Mouse (Mus musculus) lung, embryonic 15.5 days (tissue): ENCODE results near the gene Ap3d1. TPM values are rescaled to one million over a fixed set of nuclear protein-coding genes. Genes with fewer than 3 reads are reported as not detected.
A peak's percentile ranks its signal among the peaks of the same experiment; 100 is the strongest.

Source experiments
- ATAC-seq: fragments of 200-750 bp; cut with Nextera tagmentation; 2 replicates; pipeline ENCODE4 v1.8.0; 2017; ENCODE audit warnings: moderate number of reproducible peaks, borderline replicate concordance; ENCODE audit not compliant: low FRiP score, low TSS enrichment; ENCODE audit errors: extremely low read depth
- H3K27ac ChIP-seq: fragments of 300-500 bp; sonication (generic); 2 replicates; pipeline ENCODE4 v1.5.1; 2015; ENCODE audit warnings: moderate library complexity, mild to moderate bottlenecking, inconsistent platforms
- H3K27me3 ChIP-seq: fragments of 300-500 bp; sonication (generic); 2 replicates; pipeline ENCODE4 v1.6.1; 2015; ENCODE audit warnings: inconsistent platforms
- H3K36me3 ChIP-seq: fragments of 300-500 bp; sonication (generic); 2 replicates; pipeline ENCODE4 v1.6.1; 2015; ENCODE audit warnings: inconsistent platforms
- H3K4me1 ChIP-seq: fragments of 300-500 bp; sonication (generic); 2 replicates; pipeline ENCODE4 v1.6.1; 2015; ENCODE audit warnings: inconsistent platforms
- H3K4me2 ChIP-seq: fragments of 300-500 bp; sonication (generic); 2 replicates; pipeline ENCODE4 v1.6.1; 2015; ENCODE audit warnings: inconsistent platforms, mild to moderate bottlenecking, moderate library complexity
- H3K4me3 ChIP-seq: fragments of 300-500 bp; sonication (generic); 2 replicates; pipeline ENCODE4 v1.5.1; 2015; ENCODE audit warnings: mild to moderate bottlenecking, inconsistent platforms
- H3K9ac ChIP-seq: fragments of 300-500 bp; sonication (generic); 2 replicates; pipeline ENCODE4 v1.6.1; 2015; ENCODE audit warnings: inconsistent platforms
- H3K9me3 ChIP-seq: fragments of 300-500 bp; sonication (generic); 2 replicates; pipeline ENCODE4 v1.6.1; 2016; ENCODE audit warnings: inconsistent platforms
- WGBS: fragments of 180-500 bp; shearing (Covaris S2); methylation state at CpG from one replicate; pipeline ENCODE4 v1.1.7; 2015; 5-methylcytosine and 5-hydroxymethylcytosine counted together
- polyA plus RNA-seq: library from polyadenylated mRNA; unstranded; fragments of >200 nt; fragmentation: Nextera tagmentation; extraction: Ambion mirVana; gene quantifications from 2 replicates; pipeline ENCODE4 v1.2.1, GENCODE M21; 2015

The Ap3d1 gene
- polyA plus RNA-seq, 1 experiment from 2014 or later = 72.4 TPM

DNA sequence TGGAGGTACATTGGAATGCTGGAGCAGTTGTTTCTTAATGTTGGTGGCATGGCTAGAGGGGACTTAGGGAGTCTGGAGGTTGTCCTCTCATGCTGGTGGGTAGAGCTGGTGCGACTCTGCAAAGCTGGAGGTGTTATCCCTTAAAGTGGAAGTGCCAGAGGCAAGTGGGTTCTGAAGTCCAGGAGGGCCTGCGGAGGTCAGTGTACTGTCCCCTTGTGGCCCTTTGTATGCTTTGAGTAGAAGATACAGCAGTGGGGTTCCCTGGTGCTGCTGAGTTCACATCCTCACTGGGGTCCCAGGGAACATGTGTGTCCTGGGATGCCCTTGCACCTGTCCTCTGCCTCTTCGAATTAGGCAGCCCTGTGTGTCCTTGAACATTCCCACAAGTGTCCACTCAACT is 14.0 kb upstream of the Ap3d1 start:
- H3K4me3 ChIP-seq = peak overlapping the region; percentile 89
- peaks cover 41% of the 10 kb centered on the region for H3K4me1 ChIP-seq
- no peak for ATAC-seq
- H3K9me3 ChIP-seq = no peaks in the 10 kb centered on the region
- peak overlapping the region; percentile 59 for H3K4me2 ChIP-seq
- H3K9ac ChIP-seq = peak overlapping the region; percentile 96
- no peak overlapping the region for H3K27ac ChIP-seq
- no peaks in the 10 kb centered on the region for H3K36me3 ChIP-seq
- WGBS = 26% methylated on average over 3 of the region's 3 CpGs
- no peaks in the 10 kb centered on the region for H3K27me3 ChIP-seq

DNA sequence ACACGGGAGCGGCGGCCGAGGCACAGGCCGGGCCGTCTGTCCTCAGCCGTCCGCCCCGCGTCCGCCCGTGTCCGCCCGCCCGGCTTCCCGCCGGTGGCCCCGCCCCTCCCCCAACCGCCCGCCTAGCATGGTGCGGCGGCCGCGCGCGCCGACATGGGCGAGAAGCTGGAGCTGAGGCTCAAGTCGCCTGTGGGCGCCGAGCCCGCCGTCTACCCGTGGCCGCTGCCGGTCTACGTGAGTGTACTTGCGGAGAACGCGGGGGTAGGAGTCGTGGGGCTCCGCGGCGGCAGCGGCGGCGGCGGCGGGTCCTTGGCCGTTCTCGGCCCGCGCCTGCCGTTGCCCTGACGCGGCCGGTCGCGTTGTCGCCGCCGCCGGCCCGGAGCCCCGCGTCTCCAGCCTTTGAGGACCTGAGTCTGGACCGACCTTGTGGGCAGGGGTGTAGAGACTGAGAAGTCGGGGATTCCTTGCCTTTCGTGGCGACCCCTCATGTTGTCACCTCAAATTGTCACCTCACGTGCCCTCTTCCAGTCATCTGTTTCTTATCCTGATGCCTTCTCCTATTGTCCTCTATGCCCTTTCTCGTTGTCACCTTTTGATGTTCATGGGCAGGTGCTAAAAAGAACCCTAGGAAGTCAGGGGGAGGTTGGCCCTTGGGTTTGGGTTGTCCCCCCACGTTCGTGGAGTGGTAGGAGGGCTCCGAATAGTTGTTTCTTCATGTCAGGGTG is 13.4 kb upstream of the Ap3d1 start:
- ATAC-seq = no peak
- WGBS = under 1% methylated on average over 58 of the region's 75 CpGs
- Histone ChIP-seq H3K27me3 (no peaks in the 10 kb centered on the region), H3K36me3 (no peaks in the 10 kb centered on the region), H3K4me3 (peak overlapping the region; percentile 89), H3K4me1 (peaks cover 39% of the 10 kb centered on the region), H3K9ac (peak overlapping the region; percentile 96), H3K27ac (peak overlapping the region; percentile 85), H3K9me3 (no peaks in the 10 kb centered on the region), H3K4me2 (peak overlapping the region; percentile 59)

DNA sequence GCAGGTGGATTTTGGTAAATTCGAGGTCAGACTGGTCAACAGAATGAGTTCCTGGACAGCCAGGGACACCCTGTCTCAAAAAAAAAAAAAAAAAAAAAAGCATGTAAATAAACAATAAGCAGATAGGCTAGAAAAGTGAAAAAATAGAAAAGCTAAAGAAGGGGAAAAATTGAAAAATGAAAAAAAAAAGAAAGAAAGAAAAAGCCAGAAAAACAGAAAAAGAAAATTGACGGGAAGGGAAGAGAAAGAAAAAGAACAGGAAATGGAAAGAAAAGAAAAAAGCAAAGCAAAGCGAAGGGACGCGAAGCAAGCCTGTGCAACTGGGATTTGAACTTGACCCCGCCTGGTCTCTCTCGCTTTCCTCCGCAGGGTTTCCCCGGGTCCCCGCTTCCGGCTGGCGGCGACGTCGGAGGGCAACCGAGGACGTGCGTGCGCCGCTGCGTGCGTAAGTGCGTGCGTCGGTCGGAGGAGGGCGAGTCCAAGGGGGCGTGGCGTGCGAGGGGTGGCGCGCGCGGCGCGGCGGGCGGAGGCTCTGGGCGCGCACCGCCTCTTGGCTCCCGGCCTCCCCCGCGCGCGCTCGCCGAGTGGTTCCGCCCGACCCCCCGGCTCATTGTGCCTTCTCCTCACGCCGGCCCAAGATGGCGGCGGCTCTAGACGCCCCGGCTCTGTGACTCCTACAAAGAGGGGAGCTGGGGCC is 12.7 kb upstream of the Ap3d1 start, which contains the start of gene Dot1l:
Dot1l (plus strand) TSS at position 613 of the 697 bp plus-strand sequence.
- Histone ChIP-seq H3K4me3 (peak within 1 kb of the TSS; percentile 89), H3K27me3 (no peaks in the 10 kb centered on the region), H3K4me2 (peak within 1 kb of the TSS; percentile 59), H3K4me1 (peaks cover 39% of the 10 kb centered on the region), H3K36me3 (no peaks in the 10 kb centered on the region), H3K9me3 (no peaks in the 10 kb centered on the region), H3K9ac (peak within 1 kb of the TSS; percentile 96), H3K27ac (peak within 1 kb of the TSS; percentile 85)
- peak; percentile 92 for ATAC-seq
- under 1% methylated on average over 54 of the region's 57 CpGs for WGBS

DNA sequence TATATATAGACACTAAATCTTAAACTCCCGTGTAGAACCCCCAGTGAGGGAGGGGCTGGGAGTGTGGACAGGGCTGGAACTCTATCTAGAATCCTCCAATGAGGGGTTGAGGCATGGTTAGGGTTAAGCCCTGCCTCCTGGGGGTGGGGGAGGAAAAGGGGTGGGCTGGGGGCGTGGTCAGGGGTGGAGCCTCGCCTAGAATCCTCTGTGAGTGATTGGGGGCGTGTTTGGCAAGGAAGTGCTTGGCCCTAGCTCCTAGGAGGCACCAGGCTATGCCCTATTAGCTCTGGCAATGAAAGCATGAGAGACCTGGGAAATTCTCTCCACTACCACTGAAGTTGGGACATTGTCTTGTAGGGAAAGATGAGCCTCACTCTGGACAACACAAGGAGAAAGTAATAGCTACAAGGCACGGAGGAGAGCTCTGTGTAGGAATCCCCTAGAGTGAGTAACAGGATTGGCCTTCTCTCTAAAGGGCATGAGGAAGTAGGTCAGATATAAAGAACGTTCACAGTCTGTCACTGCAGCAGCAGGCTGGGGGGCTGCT is 10.1 kb upstream of the Ap3d1 start:
- no peaks in the 10 kb centered on the region for H3K27me3 ChIP-seq
- WGBS = 5% methylated on average over 6 of the region's 6 CpGs
- H3K9ac ChIP-seq = peak overlapping the region; percentile 19; the same call in 1 of the 2 replicates
- H3K9me3 ChIP-seq = no peaks in the 10 kb centered on the region
- peaks cover 37% of the 10 kb centered on the region for H3K4me1 ChIP-seq
- peak overlapping the region; percentile 61 for H3K4me2 ChIP-seq
- peak overlapping the region; percentile 93 for H3K27ac ChIP-seq
- peak; percentile 58 for ATAC-seq
- H3K4me3 ChIP-seq = peak overlapping the region; percentile 25
- H3K36me3 ChIP-seq = no peaks in the 10 kb centered on the region

DNA sequence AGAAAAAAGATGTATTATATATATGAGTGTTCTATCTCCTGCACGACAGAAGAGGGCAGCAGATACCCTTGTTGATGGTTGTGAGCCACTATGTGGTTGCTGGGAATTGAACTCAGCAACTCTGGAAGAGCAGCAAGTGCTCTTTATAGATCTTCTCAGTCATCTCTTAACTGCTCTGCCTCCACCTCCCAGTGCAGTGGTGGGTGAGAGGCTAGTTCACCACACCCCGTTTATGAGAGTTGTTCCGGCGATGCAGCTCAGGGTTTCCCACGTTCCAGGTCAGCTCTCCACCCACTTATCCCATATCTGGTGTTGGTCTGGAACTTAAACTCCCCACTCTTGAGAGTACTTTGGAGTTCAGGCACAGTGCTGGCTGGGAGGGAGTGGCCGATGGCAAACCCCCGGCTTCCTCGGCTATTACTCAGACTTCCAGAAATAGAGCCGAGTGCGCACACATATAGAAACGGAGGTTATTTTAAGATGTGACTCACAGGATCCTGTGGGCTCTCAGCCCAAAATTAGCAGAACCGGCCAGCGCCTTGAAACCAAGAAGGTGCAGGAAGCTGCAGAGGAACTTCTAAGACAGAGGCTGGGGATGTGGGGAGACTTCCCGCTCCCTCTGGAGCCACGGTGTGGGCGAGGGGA is 9.2 kb upstream of the Ap3d1 start:
- Histone ChIP-seq H3K27me3 (no peaks in the 10 kb centered on the region), H3K27ac (peak overlapping the region; percentile 93), H3K9ac (peak overlapping the region; percentile 32), H3K36me3 (no peaks in the 10 kb centered on the region), H3K4me3 (peak overlapping the region; percentile 25), H3K4me1 (peaks cover 28% of the 10 kb centered on the region), H3K9me3 (no peaks in the 10 kb centered on the region), H3K4me2 (peak overlapping the region; percentile 61)
- peak; percentile 21; the same call in 1 of the 2 replicates for ATAC-seq
- WGBS = 4% methylated on average over 16 of the region's 16 CpGs

DNA sequence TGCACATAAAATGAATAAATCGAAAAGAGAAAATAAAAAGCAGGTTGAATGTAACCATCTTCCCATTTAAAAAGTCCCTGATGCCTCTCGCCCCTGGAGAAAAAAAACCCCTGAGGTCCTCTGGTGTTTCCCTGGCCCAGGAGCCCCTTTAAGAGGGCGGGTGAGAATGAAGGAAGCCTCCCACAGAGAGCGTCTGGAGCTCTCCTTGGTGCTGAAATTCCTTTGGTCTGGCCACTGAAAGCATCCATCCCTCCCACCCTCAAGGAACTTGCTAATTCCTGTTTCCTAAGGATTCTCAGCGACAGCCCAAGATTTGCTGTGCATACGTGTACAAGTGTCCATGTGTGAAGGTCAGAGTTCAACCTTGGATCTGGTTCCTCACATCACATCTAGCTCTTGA is 6.5 kb upstream of the Ap3d1 start:
- peaks cover 23% of the 10 kb centered on the region for H3K4me1 ChIP-seq
- no peak overlapping the region for H3K9ac ChIP-seq
- ATAC-seq = no peak
- no peaks in the 10 kb centered on the region for H3K27me3 ChIP-seq
- 3% methylated on average over 6 of the region's 6 CpGs for WGBS
- H3K4me2 ChIP-seq = no peak overlapping the region
- no peaks in the 10 kb centered on the region for H3K36me3 ChIP-seq
- H3K9me3 ChIP-seq = no peaks in the 10 kb centered on the region
- H3K27ac ChIP-seq = no peak overlapping the region
- no peak overlapping the region for H3K4me3 ChIP-seq

DNA sequence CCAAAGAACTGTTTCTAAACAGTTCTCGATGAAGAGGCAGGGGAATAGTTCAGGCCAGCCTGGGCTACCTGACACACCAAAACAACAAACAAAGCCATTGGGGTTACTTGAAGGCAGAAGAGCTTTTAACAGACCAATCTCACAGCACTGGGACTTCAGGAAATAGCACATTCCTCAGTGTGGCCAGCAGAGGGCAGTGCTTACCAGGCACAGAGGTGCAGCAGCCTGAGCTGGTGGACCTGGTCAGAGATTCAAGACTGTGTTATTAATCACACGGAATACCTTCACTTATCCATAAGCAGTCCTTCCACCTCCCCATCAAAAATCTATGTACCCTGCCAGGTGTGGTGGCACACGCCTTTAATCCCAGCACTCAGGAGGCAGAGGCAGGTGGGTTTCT is 5.3 kb upstream of the Ap3d1 start:
- Histone ChIP-seq H3K4me3 (no peak overlapping the region), H3K4me1 (peaks cover 25% of the 10 kb centered on the region), H3K27ac (no peak overlapping the region), H3K27me3 (no peaks in the 10 kb centered on the region), H3K9ac (no peak overlapping the region), H3K36me3 (no peaks in the 10 kb centered on the region), H3K4me2 (no peak overlapping the region), H3K9me3 (no peaks in the 10 kb centered on the region)
- 8% methylated on average over 3 of the region's 3 CpGs for WGBS
- ATAC-seq = no peak

DNA sequence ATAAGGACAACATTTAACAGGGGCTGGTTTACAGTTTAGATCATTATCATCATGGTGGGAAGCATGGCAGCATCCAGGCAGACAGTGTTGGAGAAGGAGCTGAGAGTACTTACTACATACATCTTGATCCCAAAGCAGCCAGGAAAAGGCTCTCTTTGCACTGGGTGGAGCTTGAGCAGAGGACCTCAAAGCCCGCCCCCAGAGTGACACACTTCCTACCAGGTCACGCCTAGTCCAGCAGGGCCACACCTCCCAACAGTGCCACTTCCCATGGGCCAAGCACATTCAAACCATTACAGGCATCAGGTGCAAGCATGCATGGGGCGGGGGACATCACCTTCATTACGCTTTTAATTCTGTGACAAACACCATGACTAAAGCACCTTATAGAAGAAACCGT is 2.2 kb upstream of the Ap3d1 start:
- Histone ChIP-seq H3K4me3 (no peak overlapping the region), H3K4me1 (peaks cover 27% of the 10 kb centered on the region), H3K9ac (no peak overlapping the region), H3K27me3 (no peaks in the 10 kb centered on the region), H3K9me3 (no peaks in the 10 kb centered on the region), H3K4me2 (no peak overlapping the region), H3K27ac (no peak overlapping the region), H3K36me3 (no peaks in the 10 kb centered on the region)
- 31% methylated on average over 5 of the region's 5 CpGs for WGBS
- no peak for ATAC-seq

DNA sequence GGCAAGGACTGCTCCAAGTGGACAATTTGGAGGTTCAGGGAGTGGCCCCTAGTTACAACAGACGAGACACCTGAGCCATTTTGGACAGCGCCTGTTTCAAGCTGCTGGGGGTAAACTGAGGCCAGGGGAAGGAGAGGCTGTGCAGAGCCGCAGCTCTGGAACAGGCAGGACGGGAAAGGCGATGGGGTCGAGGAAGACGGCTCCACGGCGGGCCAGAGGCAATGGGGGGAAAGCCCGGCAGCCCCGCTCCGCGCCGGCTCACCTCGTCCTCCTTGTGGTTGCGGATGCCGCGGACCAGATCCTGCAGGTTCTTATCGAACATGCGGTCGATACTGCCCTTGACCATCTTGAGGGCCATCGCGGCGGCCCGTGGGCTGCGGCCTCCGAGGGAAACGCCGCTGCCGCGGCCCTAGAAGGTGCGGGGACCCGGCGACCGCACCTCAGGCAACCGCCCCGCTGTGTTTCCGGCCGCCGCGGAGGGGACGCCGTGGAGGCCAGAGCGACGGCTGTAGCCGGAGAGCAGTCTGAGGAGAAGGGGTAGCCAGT is 357 bp downstream of the Ap3d1 start:
- Histone ChIP-seq H3K4me3 (peak overlapping the region; percentile 90), H3K4me2 (peak overlapping the region; percentile 88), H3K27ac (peak overlapping the region; percentile 64), H3K4me1 (peaks cover 29% of the 10 kb centered on the region), H3K36me3 (peaks cover 1% of the 10 kb centered on the region; the same call in 1 of the 2 replicates), H3K9me3 (no peaks in the 10 kb centered on the region), H3K9ac (peak overlapping the region; percentile 97), H3K27me3 (no peaks in the 10 kb centered on the region)
- peak; percentile 2; the same call in 1 of the 2 replicates for ATAC-seq
- WGBS = under 1% methylated on average over 46 of the region's 46 CpGs

DNA sequence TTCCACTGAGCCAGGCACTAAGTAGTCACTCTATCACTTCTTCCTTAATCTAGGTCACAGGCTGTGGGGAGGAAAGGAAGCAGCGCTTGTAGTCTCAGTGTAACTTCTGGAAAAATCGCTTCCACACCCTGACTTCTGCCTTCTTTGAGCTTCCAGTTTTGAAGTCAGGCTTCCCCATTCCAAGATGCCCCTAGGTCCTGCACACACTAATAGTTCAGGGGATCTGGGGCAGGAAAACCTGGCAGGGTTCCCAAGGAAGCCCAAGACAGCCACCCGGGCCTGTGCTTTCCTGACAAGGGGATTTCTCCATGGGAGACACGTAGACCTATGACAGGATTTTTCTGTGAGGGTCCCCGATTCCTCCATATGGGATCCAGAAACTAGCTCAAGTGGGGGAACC is 918 bp downstream of the Ap3d1 start:
- WGBS = 10% methylated on average over 5 of the region's 5 CpGs
- peak overlapping the region; percentile 97 for H3K9ac ChIP-seq
- H3K4me1 ChIP-seq = peaks cover 30% of the 10 kb centered on the region
- H3K4me3 ChIP-seq = peak overlapping the region; percentile 90
- H3K9me3 ChIP-seq = no peaks in the 10 kb centered on the region
- ATAC-seq = no peak
- no peaks in the 10 kb centered on the region for H3K27me3 ChIP-seq
- peak overlapping the region; percentile 88 for H3K4me2 ChIP-seq
- peak overlapping the region; percentile 64 for H3K27ac ChIP-seq
- H3K36me3 ChIP-seq = peaks cover 6% of the 10 kb centered on the region; the same call in 1 of the 2 replicates

DNA sequence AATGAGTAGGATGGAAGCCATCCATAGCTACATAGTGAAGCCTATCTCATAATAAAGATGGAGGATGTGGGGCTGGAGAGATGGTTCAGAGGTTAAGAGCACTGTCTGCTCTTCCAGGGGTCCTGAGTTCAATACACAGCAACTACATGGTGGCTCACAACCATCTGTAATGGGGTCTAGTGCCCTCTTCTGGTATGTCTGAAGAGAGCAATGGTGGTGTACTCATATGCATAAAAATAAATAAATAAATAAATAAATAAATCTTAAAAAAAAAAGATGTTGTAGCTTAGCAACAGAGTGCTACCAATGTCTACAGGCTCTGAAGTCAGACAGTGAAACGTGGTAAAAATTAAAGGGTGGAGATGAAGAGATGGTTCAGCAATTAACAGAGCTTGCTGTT is 3.4 kb downstream of the Ap3d1 start:
- no peak overlapping the region for H3K4me2 ChIP-seq
- no peak overlapping the region for H3K27ac ChIP-seq
- no peak overlapping the region for H3K4me3 ChIP-seq
- H3K4me1 ChIP-seq = peaks cover 30% of the 10 kb centered on the region
- ATAC-seq = no peak
- peaks cover 13% of the 10 kb centered on the region for H3K36me3 ChIP-seq
- H3K27me3 ChIP-seq = no peaks in the 10 kb centered on the region
- WGBS = 58% methylated on average over 1 of the region's 1 CpGs
- H3K9me3 ChIP-seq = no peaks in the 10 kb centered on the region
- H3K9ac ChIP-seq = no peak overlapping the region
